Mouse (Mus musculus) heart, postnatal 0 days (tissue): ENCODE measurements around the gene Asnsd1. TPM values are rescaled to one million over a fixed set of nuclear protein-coding genes. Genes with fewer than 3 reads are reported as not detected.

ENCODE experiments used
- ATAC-seq: fragments of 200-750 bp; cut with Nextera tagmentation; 2 replicates; pipeline ENCODE4 v1.8.0; 2017; ENCODE audit warnings: low read depth, moderate number of reproducible peaks, moderate library complexity; ENCODE audit not compliant: insufficient read depth
- DNase-seq: peaks from one replicate; pipeline ENCODE4 v3.0.0-alpha.2; 2016; ENCODE audit warnings: low spot score
- H3K27ac ChIP-seq: fragments of 300-500 bp; sonication (generic); 2 replicates; pipeline ENCODE4 v1.5.1; 2014; ENCODE audit warnings: low read depth, mild to moderate bottlenecking
- H3K27me3 ChIP-seq: fragments of 300-500 bp; sonication (generic); 2 replicates; pipeline ENCODE4 v1.6.1; 2014; ENCODE audit warnings: low read length, mixed read lengths; ENCODE audit not compliant: control insufficient read depth, insufficient read depth
- H3K36me3 ChIP-seq: fragments of 300-500 bp; sonication (generic); replicated peaks from 2 replicates; pipeline ENCODE4 v1.6.1; 2014; ENCODE audit warnings: low read length, mixed read lengths; ENCODE audit not compliant: control insufficient read depth, insufficient read depth
- H3K4me1 ChIP-seq: fragments of 300-500 bp; sonication (generic); 2 replicates; pipeline ENCODE4 v1.6.1; 2014; ENCODE audit warnings: antibody characterized with exemption; ENCODE audit not compliant: control insufficient read depth, insufficient read depth
- H3K4me2 ChIP-seq: fragments of 300-500 bp; sonication (generic); 2 replicates; pipeline ENCODE4 v1.6.1; 2014; ENCODE audit warnings: low read depth, mild to moderate bottlenecking, low read length, moderate library complexity
- H3K4me3 ChIP-seq: fragments of 300-500 bp; sonication (generic); 2 replicates; pipeline ENCODE4 v1.5.1; 2014; ENCODE audit warnings: low read depth, low read length
- H3K9ac ChIP-seq: fragments of 300-500 bp; sonication (generic); replicated peaks from 2 replicates; pipeline ENCODE4 v1.6.1; 2014; ENCODE audit warnings: low read depth, low read length, mixed read lengths
- H3K9me3 ChIP-seq: fragments of 300-500 bp; sonication (generic); replicated peaks from 2 replicates; pipeline ENCODE4 v1.6.1; 2016; ENCODE audit warnings: low read length; ENCODE audit not compliant: control insufficient read depth
- CTCF ChIP-seq: IDR thresholded peaks from 2 replicates; pipeline ENCODE4 v1.5.1; 2016; ENCODE audit warnings: antibody characterized with exemption, control low read depth, low read depth
- EP300 ChIP-seq: IDR thresholded peaks from 2 replicates; pipeline ENCODE4 v1.6.1; 2016; ENCODE audit warnings: antibody characterized with exemption, low read depth
- WGBS: fragments of 180-500 bp; shearing (Covaris S2); extraction: QIAGEN DNeasy Blood & Tissue Kit; methylation state at CpG from one replicate; pipeline ENCODE4 v1.1.7; 2014; 5-methylcytosine and 5-hydroxymethylcytosine counted together
- polyA plus RNA-seq: library from polyadenylated mRNA; unstranded; fragments of >200 nt; fragmentation: Nextera tagmentation; extraction: Ambion mirVana; gene quantifications from 2 replicates; pipeline ENCODE4 v1.2.1, GENCODE M21; 2015
- total RNA-seq: library from RNA; depleted of rRNA; stranded (reverse); fragments of >200 nt; gene quantifications from 2 replicates; pipeline ENCODE4 v1.2.3, GENCODE M21; 2014; ENCODE audit warnings: low replicate concordance

Asnsd1 gene
- total and polyA plus RNA-seq, 2 experiments from 2014 or later, result 34.7 to 65.3 TPM

DNA sequence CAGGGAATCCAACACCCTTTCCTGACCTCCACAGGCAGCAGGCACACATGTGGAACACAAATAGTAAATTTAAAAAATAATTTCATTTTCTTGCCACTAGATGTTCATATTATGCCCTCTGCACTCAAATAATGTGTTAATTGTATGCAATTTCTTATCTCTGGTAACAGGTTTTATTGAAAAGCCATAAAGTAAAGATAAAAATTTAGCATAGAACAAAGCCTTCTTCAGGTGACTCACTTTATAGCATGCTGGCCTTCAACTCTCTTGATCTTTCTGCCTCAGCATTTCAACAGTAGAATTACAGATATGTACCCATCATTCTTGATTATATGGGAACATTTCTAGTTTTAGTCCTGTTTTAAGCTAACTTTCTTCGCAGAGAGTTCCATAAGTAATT, 28.3 kb downstream of the Asnsd1 start:
- Histone ChIP-seq H3K9ac (no peak overlapping the region), H3K36me3 (peaks cover 14% of the 10 kb centered on the region), H3K4me2 (no peak overlapping the region), H3K4me1 (no peaks in the 10 kb centered on the region), H3K27me3 (no peaks in the 10 kb centered on the region), H3K27ac (no peak overlapping the region), H3K4me3 (no peak overlapping the region), H3K9me3 (no peaks in the 10 kb centered on the region)
- 88% methylated on average over 1 of the region's 1 CpGs for WGBS
- DNase-seq (no peak), ATAC-seq (no peak)
- no peak for TF ChIP-seq CTCF
- no peak for TF ChIP-seq EP300

GRCm38 (mm10) chr1:53323254-53323653, 29.3 kb downstream of the Asnsd1 start:
- 87% methylated on average over 5 of the region's 5 CpGs for WGBS
- H3K36me3 ChIP-seq, result peaks cover 20% of the 10 kb centered on the region

GRCm38 (mm10) chr1:53321662-53322344, 30.7 kb downstream of the Asnsd1 start:
- DNase-seq, result no peak
- H3K4me1 ChIP-seq, result no peaks in the 10 kb centered on the region; the same call in 1 of the 2 replicates
- no peak for TF ChIP-seq CTCF
- H3K4me3 ChIP-seq, result no peak overlapping the region
- no peak overlapping the region for H3K4me2 ChIP-seq
- no peak overlapping the region for H3K9ac ChIP-seq
- H3K27ac ChIP-seq, result no peak overlapping the region
- H3K36me3 ChIP-seq, result peaks cover 24% of the 10 kb centered on the region
- no peak for ATAC-seq
- H3K9me3 ChIP-seq, result no peaks in the 10 kb centered on the region
- no peaks in the 10 kb centered on the region for H3K27me3 ChIP-seq
- WGBS, result 96% methylated on average over 4 of the region's 4 CpGs

More at GRCm38 (mm10) chr1:53323254-53323653, 29.3 kb downstream of the Asnsd1 start:
- ATAC-seq (no peak), DNase-seq (no peak)
- H3K4me1 ChIP-seq, result no peaks in the 10 kb centered on the region
- no peak overlapping the region for H3K4me2 ChIP-seq
- no peak overlapping the region for H3K27ac ChIP-seq
- H3K27me3 ChIP-seq, result no peaks in the 10 kb centered on the region
- H3K9ac ChIP-seq, result no peak overlapping the region
- H3K9me3 ChIP-seq, result no peaks in the 10 kb centered on the region
- no peak overlapping the region for H3K4me3 ChIP-seq
- TF ChIP-seq CTCF (no peak), EP300 (no peak)

DNA sequence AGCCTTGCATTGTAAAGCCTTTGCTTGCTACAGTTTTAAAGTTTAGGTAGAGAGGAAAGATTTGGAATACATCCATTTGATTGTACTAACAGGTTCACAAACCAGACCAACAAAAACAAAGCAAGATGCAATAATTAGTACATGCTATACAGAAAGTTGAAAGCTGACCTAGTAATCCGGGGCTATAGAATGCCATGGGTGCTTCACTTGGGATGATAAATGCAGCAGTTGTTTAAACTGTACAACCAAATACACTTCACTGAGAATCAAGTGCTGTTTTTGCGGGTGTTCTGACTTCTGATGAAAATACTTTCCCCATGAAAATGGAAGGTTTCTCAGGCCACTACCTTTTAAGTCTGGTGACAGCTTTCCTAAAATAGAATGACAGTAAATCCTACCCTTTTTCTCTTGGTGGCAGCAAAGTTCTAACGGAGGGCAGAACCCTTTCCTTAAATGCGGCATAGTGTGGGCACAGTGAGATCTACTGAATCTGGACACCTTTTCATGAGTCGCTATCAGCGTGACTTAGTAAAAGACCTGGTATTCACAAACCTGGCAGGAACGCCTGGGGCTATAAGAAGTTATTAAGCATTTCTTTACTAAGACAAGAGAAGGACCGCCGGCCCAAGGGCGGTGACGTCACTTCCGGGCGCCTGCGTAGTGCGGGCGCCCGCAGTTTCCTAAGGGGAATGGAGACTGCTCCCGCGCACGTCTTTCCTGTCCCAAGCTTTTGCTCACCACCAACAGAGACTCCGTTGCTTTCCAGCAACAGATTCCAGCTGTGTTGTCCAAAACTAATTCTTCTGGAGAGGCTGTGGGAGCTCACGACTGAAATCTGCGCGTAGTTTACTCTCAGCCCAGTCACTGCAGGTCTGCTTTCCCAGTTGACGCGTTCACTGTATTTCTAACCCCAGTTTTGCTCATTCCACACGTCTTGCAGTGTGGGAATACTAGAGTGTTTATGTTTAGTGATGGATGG, 39.3 kb downstream of the Asnsd1 start, which contains the start of gene Osgepl1:
TSS of gene Osgepl1 (plus strand) at position 636 of the 979 bp plus-strand sequence.
- TF ChIP-seq CTCF (peak; percentile 33), EP300 (no peak)
- Histone ChIP-seq H3K4me1 (no peaks in the 10 kb centered on the region; the same call in 1 of the 2 replicates), H3K27me3 (no peaks in the 10 kb centered on the region), H3K9me3 (no peaks in the 10 kb centered on the region), H3K4me3 (peak within 1 kb of the TSS; percentile 86), H3K9ac (peak within 1 kb of the TSS; percentile 88), H3K36me3 (0 out of 2 replicates have a peak, but pooled peaks cover 4% of the 10 kb centered on the region), H3K27ac (peak within 1 kb of the TSS; percentile 93), H3K4me2 (peak within 1 kb of the TSS; percentile 83)
- WGBS, result 2% methylated on average over 27 of the region's 27 CpGs
- DNase-seq (peak; percentile 83), ATAC-seq (peak; percentile 94)

- no peaks in the 10 kb centered on the region for H3K27me3 ChIP-seq
- H3K4me1 ChIP-seq, result no peaks in the 10 kb centered on the region
- TF ChIP-seq CTCF (no peak), EP300 (no peak)
- DNase-seq (no peak), ATAC-seq (no peak)
- no peaks in the 10 kb centered on the region for H3K36me3 ChIP-seq
- WGBS, result 75% methylated on average over 4 of the region's 4 CpGs
- H3K9me3 ChIP-seq, result no peaks in the 10 kb centered on the region
- H3K4me3 ChIP-seq, result no peak overlapping the region
- no peak overlapping the region for H3K4me2 ChIP-seq
- no peak overlapping the region for H3K27ac ChIP-seq
- no peak overlapping the region for H3K9ac ChIP-seq
These were observed 52.0 kb downstream of the Asnsd1 start for GRCm38 (mm10) chr1:53300506-53300905.
